21 mouse cellular contexts compared by ENCODE assay signal in genomic region chr13:102947546-102947945, GRCm38 (mm10).
DNase-seq lines count a peak whose midpoint lies in the region; ATAC-seq and TF ChIP-seq lines count a peak whose summit lies in the region.
"Had no signal": no experiment of that assay in that cellular context is flagged by ENCODE, and none has a peak within 500 bp of the region (broad histone marks: within the 10 kb centered on the region; RNA-seq: fewer than 3 reads in every experiment).

No protein-coding gene starts in this region.

- peaks cover 27% of the 10 kb centered on the region for H3K4me1 ChIP-seq in heart, embryonic 11.5 days (ENCODE audit: control insufficient read depth, insufficient read depth, low read length)
- H3K4me1 ChIP-seq: embryonic facial prominence, embryonic 12.5 days had no signal

- H3K27me3 ChIP-seq in heart, embryonic 11.5 days (ENCODE audit: control insufficient read depth, insufficient read depth, low read length), result no peaks in the 10 kb centered on the region
- H3K27me3 ChIP-seq: embryonic facial prominence, embryonic 12.5 days; forebrain, embryonic 13.5 days; midbrain, embryonic 12.5 days; neural tube, embryonic 13.5 days had no signal

- intact Hi-C loops in left cerebral cortex, adult 2 months (cut with DNase I), result no loop called here

- H3K9me3 ChIP-seq in heart, embryonic 11.5 days (replicated peaks; ENCODE audit: control insufficient read depth, low read length), result no peaks in the 10 kb centered on the region
- H3K9me3 ChIP-seq: embryonic facial prominence, embryonic 12.5 days; forebrain, embryonic 13.5 days; midbrain, embryonic 12.5 days; neural tube, embryonic 13.5 days had no signal

- peak; percentile 41 to 53 for DNase-seq in heart, adult 18-20 months
- DNase-seq in left cerebral cortex, adult 2 months (ENCODE audit: extremely low spot score in 1 of 2, low spot score in 2 of 2), result no peak
- no peak for DNase-seq in left cerebral cortex, adult 11 months (ENCODE audit: low spot score)
- DNase-seq in Muller cell, postnatal 12 days (ENCODE audit: inconsistent ontology term), result peak; percentile 40
- DNase-seq in NIH3T3 (ENCODE audit: low read depth), result peak; percentile 50
- DNase-seq in kidney, adult 11 months, result no peak
- DNase-seq: adrenal gland, postnatal 14 days; cerebellum, adult 11 months; left cerebral cortex, postnatal 4 days; lung, embryonic 14.5 days; spleen, adult 18-20 months; thymus, postnatal 25 days had no signal

- no peak overlapping the region for H3K4me3 ChIP-seq in heart, embryonic 11.5 days (ENCODE audit: low read depth, low read length)
- no peak overlapping the region for H3K4me3 ChIP-seq in left cerebral cortex, adult 2 months
- H3K4me3 ChIP-seq: embryonic facial prominence, embryonic 12.5 days; erythroblast, embryonic 14.5 days; forebrain, embryonic 13.5 days; midbrain, embryonic 12.5 days; neural tube, embryonic 13.5 days had no signal

- no peak overlapping the region for H3K27ac ChIP-seq in heart, embryonic 11.5 days (ENCODE audit: low read depth, low read length)
- peak overlapping the region; percentile 19; the same call in 1 of the 2 replicates for H3K27ac ChIP-seq in left cerebral cortex, adult 2 months
- H3K27ac ChIP-seq: embryonic facial prominence, embryonic 12.5 days; forebrain, embryonic 13.5 days; midbrain, embryonic 12.5 days; neural tube, embryonic 13.5 days had no signal

- ATAC-seq in heart, embryonic 11.5 days (replicated peaks; ENCODE audit: insufficient number of reproducible peaks, low FRiP score, low TSS enrichment), result no peak
- ATAC-seq: activated CD4-positive, CD25-positive, alpha-beta regulatory T cell, adult 4 months; forebrain, embryonic 13.5 days; intestine, postnatal 0 days had no signal

- TF ChIP-seq CTCF in left cerebral cortex, adult 2 months (IDR thresholded peaks at IDR 0.05), result no peak

- H3K4me2 ChIP-seq in heart, embryonic 11.5 days, result no peak overlapping the region
- H3K4me2 ChIP-seq: embryonic facial prominence, embryonic 12.5 days; forebrain, embryonic 13.5 days; liver, embryonic 11.5 days; lung, embryonic 14.5 days; midbrain, embryonic 12.5 days; neural tube, embryonic 13.5 days had no signal

- 87% methylated on average over 2 of the region's 2 CpGs for WGBS in heart, embryonic 11.5 days (ENCODE audit: insufficient replicate concordance)

- H3K36me3 ChIP-seq in heart, embryonic 11.5 days (ENCODE audit: control insufficient read depth, insufficient read depth, low read length), result no peaks in the 10 kb centered on the region
- H3K36me3 ChIP-seq: embryonic facial prominence, embryonic 12.5 days; midbrain, embryonic 12.5 days; neural tube, embryonic 13.5 days had no signal

- no peak overlapping the region for H3K9ac ChIP-seq in heart, embryonic 11.5 days (ENCODE audit: low read depth, low read length)
- H3K9ac ChIP-seq: embryonic facial prominence, embryonic 12.5 days; forebrain, embryonic 13.5 days; lung, embryonic 14.5 days; midbrain, embryonic 12.5 days; neural tube, embryonic 13.5 days had no signal

Comparison
In these comparisons a context has a peak if more than half of its experiments do, and no peak if none do; other contexts are left out.
1. DNase-seq: peak in heart, adult 18-20 months (2 of 2), Muller cell, postnatal 12 days (single experiment) and NIH3T3 (single experiment); none in left cerebral cortex, adult 2 months (0 of 2), left cerebral cortex, adult 11 months (single experiment) and kidney, adult 11 months (single experiment).